Mouse (Mus musculus): ENCODE results near the gene D16Ertd472e. TPM values are rescaled to one million over a fixed set of nuclear protein-coding genes. Genes with fewer than 3 reads are reported as not detected.
"Not testable (repeated sequence)": the region's sequence is repeated elsewhere in the genome, so short reads cannot be mapped to it uniquely, and the experiment has no call there.

D16Ertd472e gene
- polyA plus RNA-seq, 1 experiment: 7.0 TPM

GRCm38 (mm10) chr16:78517171-78517570 is 59.3 kb downstream of the D16Ertd472e start:
- no peaks in the 10 kb centered on the region for H3K27me3 ChIP-seq (ENCODE audit: control insufficient read depth, insufficient read depth, low read length)
- WGBS: 75% methylated on average over 2 of the region's 2 CpGs
- TF ChIP-seq CTCF (IDR thresholded peaks at IDR 0.05; ENCODE audit: borderline replicate concordance, insufficient read depth, low read depth, low read length): no peak
- no peak for TF ChIP-seq POLR2A (IDR thresholded peaks at IDR 0.05; ENCODE audit: borderline replicate concordance, insufficient read depth, low read length)

GRCm38 (mm10) chr16:78511526-78511925 is 65.0 kb downstream of the D16Ertd472e start:
- TF ChIP-seq CTCF (IDR thresholded peaks at IDR 0.05; ENCODE audit: borderline replicate concordance, insufficient read depth, low read depth, low read length) (no peak), POLR2A (IDR thresholded peaks at IDR 0.05; ENCODE audit: borderline replicate concordance, insufficient read depth, low read length) (no peak)

More at GRCm38 (mm10) chr16:78517171-78517570, 59.3 kb downstream of the D16Ertd472e start:
- H3K27ac ChIP-seq (ENCODE audit: insufficient read depth, low read length): no peak overlapping the region
- no peak for DNase-seq
- no peaks in the 10 kb centered on the region for H3K4me1 ChIP-seq (ENCODE audit: control insufficient read depth, insufficient read depth, low read length)
- no peak overlapping the region for H3K4me3 ChIP-seq (replicated peaks; ENCODE audit: insufficient read depth, low read depth, low read length)

GRCm38 (mm10) chr16:78502492-78502891 is 74.0 kb downstream of the D16Ertd472e start:
- Histone ChIP-seq H3K4me1 (ENCODE audit: control insufficient read depth, insufficient read depth, low read length) (no peaks in the 10 kb centered on the region), H3K27ac (ENCODE audit: insufficient read depth, low read length) (no peak overlapping the region), H3K4me3 (replicated peaks; ENCODE audit: insufficient read depth, low read depth, low read length) (no peak overlapping the region), H3K27me3 (ENCODE audit: control insufficient read depth, insufficient read depth, low read length) (no peaks in the 10 kb centered on the region)
- DNase-seq: no peak
- WGBS: 94% methylated on average over 9 of the region's 9 CpGs
- TF ChIP-seq POLR2A (IDR thresholded peaks at IDR 0.05; ENCODE audit: borderline replicate concordance, insufficient read depth, low read length) (no peak), CTCF (IDR thresholded peaks at IDR 0.05; ENCODE audit: borderline replicate concordance, insufficient read depth, low read depth, low read length) (no peak)

More at GRCm38 (mm10) chr16:78511526-78511925, 65.0 kb downstream of the D16Ertd472e start:
- Histone ChIP-seq H3K27ac (ENCODE audit: insufficient read depth, low read length) (no peak overlapping the region), H3K4me1 (ENCODE audit: control insufficient read depth, insufficient read depth, low read length) (no peaks in the 10 kb centered on the region), H3K27me3 (ENCODE audit: control insufficient read depth, insufficient read depth, low read length) (no peaks in the 10 kb centered on the region), H3K4me3 (replicated peaks; ENCODE audit: insufficient read depth, low read depth, low read length) (no peak overlapping the region)
- DNase-seq: no peak
- WGBS: 88% methylated on average over 8 of the region's 8 CpGs

- not testable (repeated sequence) for H3K27ac ChIP-seq (ENCODE audit: insufficient read depth, low read length); H3K4me1 ChIP-seq (ENCODE audit: control insufficient read depth, insufficient read depth, low read length); DNase-seq; H3K27me3 ChIP-seq (ENCODE audit: control insufficient read depth, insufficient read depth, low read length); H3K4me3 ChIP-seq (replicated peaks; ENCODE audit: insufficient read depth, low read depth, low read length)
- WGBS: 96% methylated on average over 12 of the region's 12 CpGs
Measured at GRCm38 (mm10) chr16:78492696-78493095, 83.8 kb downstream of the D16Ertd472e start.

GRCm38 (mm10) chr16:78490779-78491178 is 85.7 kb downstream of the D16Ertd472e start:
- Histone ChIP-seq H3K27me3 (ENCODE audit: control insufficient read depth, insufficient read depth, low read length) (no peaks in the 10 kb centered on the region), H3K4me1 (ENCODE audit: control insufficient read depth, insufficient read depth, low read length) (no peaks in the 10 kb centered on the region), H3K27ac (ENCODE audit: insufficient read depth, low read length) (no peak overlapping the region), H3K4me3 (replicated peaks; ENCODE audit: insufficient read depth, low read depth, low read length) (no peak overlapping the region)
- no peak for TF ChIP-seq POLR2A (IDR thresholded peaks at IDR 0.05; ENCODE audit: borderline replicate concordance, insufficient read depth, low read length)
- TF ChIP-seq CTCF (IDR thresholded peaks at IDR 0.05; ENCODE audit: borderline replicate concordance, insufficient read depth, low read depth, low read length): no peak
- WGBS: 32% methylated on average over 5 of the region's 5 CpGs
- DNase-seq: no peak

Other genes starting within 250 kb of the D16Ertd472e start
- 4.2 and 5.0 TPM in 2 replicates for gene Btg3, start 199.5 kb downstream of the D16Ertd472e start, polyA plus RNA-seq (2012; rRNA removed)